Mouse (Mus musculus) MEL (cell line): ENCODE measurements at regions not wholly inside any gene's neighbourhood (a gene's known extent, or its start where the extent isn't known, plus 50 kb on each side); places are given as distances from the start of the nearest gene placed in this dataset.

ENCODE experiments used
- DNase-seq: peaks from one replicate; pipeline ENCODE4 v3.0.0; 2011; ENCODE audit warnings: low read depth, low spot score
- H3K27ac ChIP-seq: 2 replicates; pipeline ENCODE4 v1.5.1; 2012; ENCODE audit warnings: low read depth, mild to moderate bottlenecking, control low read depth, low read length, moderate library complexity; ENCODE audit not compliant: control insufficient read depth
- H3K27me3 ChIP-seq, 2 experiments: fragments of 150-350 bp in 1 of 2; sonication (generic) in 1 of 2; 2 replicates each; pipeline ENCODE4 v1.6.1; 2012; ENCODE audit warnings: low read length in 2 of 2, mild to moderate bottlenecking in 2 of 2, improper control_type of control experiment in 1 of 2, moderate library complexity in 1 of 2; ENCODE audit not compliant: insufficient read depth in 2 of 2, control insufficient read depth in 1 of 2
- H3K36me3 ChIP-seq, 2 experiments: 2 replicates each; pipeline ENCODE4 v1.6.1; 2012 to 2014; ENCODE audit warnings: low read length in 2 of 2, improper control_type of control experiment in 1 of 2, inconsistent platforms in 1 of 2, mild to moderate bottlenecking in 1 of 2; ENCODE audit not compliant: insufficient read depth in 2 of 2, control insufficient read depth in 1 of 2
- H3K4me1 ChIP-seq, 2 experiments: fragments of 150-350 bp in 1 of 2; sonication (generic) in 1 of 2; 2 replicates each; pipeline ENCODE4 v1.6.1; 2012; ENCODE audit warnings: low read length in 2 of 2, improper control_type of control experiment in 1 of 2, mild to moderate bottlenecking in 1 of 2; ENCODE audit not compliant: insufficient read depth in 2 of 2, control insufficient read depth in 1 of 2
- H3K4me3 ChIP-seq, 2 experiments: fragments of 150-350 bp in 1 of 2; sonication (generic) in 1 of 2; 2 replicates each; pipeline ENCODE4 v1.5.1; 2012; ENCODE audit warnings: low read depth in 2 of 2, low read length in 2 of 2, mild to moderate bottlenecking in 2 of 2, moderate library complexity in 2 of 2, control low read depth in 1 of 2, improper control_type of control experiment in 1 of 2; ENCODE audit not compliant: control insufficient read depth in 1 of 2, insufficient read depth in 1 of 2
- H3K79me2 ChIP-seq: 2 replicates; pipeline ENCODE4 v1.6.1; 2012; ENCODE audit warnings: mild to moderate bottlenecking, low read length, moderate library complexity; ENCODE audit not compliant: control insufficient read depth, poor library complexity, insufficient read depth
- H3K9ac ChIP-seq: 2 replicates; pipeline ENCODE4 v1.6.1; 2012; ENCODE audit warnings: low read depth, mild to moderate bottlenecking, control low read depth, low read length, moderate library complexity; ENCODE audit not compliant: control insufficient read depth, poor library complexity, severe bottlenecking
- H3K9me3 ChIP-seq: fragments of 150-350 bp; sonication (generic); replicated peaks from 2 replicates; pipeline ENCODE4 v1.6.1; 2012; ENCODE audit warnings: mild to moderate bottlenecking, low read length, improper control_type of control experiment, moderate library complexity; ENCODE audit not compliant: insufficient read depth
- CHD1 ChIP-seq: IDR thresholded peaks from 2 replicates; pipeline ENCODE4 v1.6.1; 2012; ENCODE audit warnings: low read depth, mild to moderate bottlenecking, inconsistent platforms, low read length, improper control_type of control experiment
- CHD2 ChIP-seq: IDR thresholded peaks from 2 replicates; pipeline ENCODE4 v1.6.1; 2011; ENCODE audit warnings: low read length, improper control_type of control experiment
- CTCF ChIP-seq, 3 experiments: IDR thresholded peaks in 2 of 3; conservative IDR thresholded peaks in 1 of 3; 2 replicates each; pipeline ENCODE4 v1.5.1; 2011 to 2012; ENCODE audit warnings: low read length in 3 of 3, low read depth in 2 of 3, mild to moderate bottlenecking in 2 of 3, improper control_type of control experiment in 1 of 3, inconsistent platforms in 1 of 3, mixed read lengths in 1 of 3, moderate library complexity in 1 of 3; ENCODE audit not compliant: control insufficient read depth in 1 of 3, insufficient read depth in 1 of 3, poor library complexity in 1 of 3, severe bottlenecking in 1 of 3
- ETS1 ChIP-seq: IDR thresholded peaks from 2 replicates; pipeline ENCODE4 v1.6.1; 2012; ENCODE audit warnings: low read depth, mild to moderate bottlenecking, inconsistent platforms, low read length, improper control_type of control experiment, moderate library complexity
- JUND ChIP-seq: IDR thresholded peaks from 2 replicates; pipeline ENCODE4 v1.6.1; 2011; ENCODE audit warnings: low read depth, mild to moderate bottlenecking, improper control_type of control experiment, low read length
- KAT2A ChIP-seq: conservative IDR thresholded peaks from 2 replicates; pipeline ENCODE4 v1.6.1; 2012; ENCODE audit warnings: low read depth, low read length, improper control_type of control experiment, inconsistent platforms
- MAZ ChIP-seq: IDR thresholded peaks from 2 replicates; pipeline ENCODE4 v1.6.1; 2012; ENCODE audit warnings: low read depth, mild to moderate bottlenecking, inconsistent platforms, low read length, improper control_type of control experiment
- MXI1 ChIP-seq: IDR thresholded peaks from 2 replicates; pipeline ENCODE4 v1.6.1; 2011; ENCODE audit warnings: mild to moderate bottlenecking, low read depth, low read length, improper control_type of control experiment
- MYB ChIP-seq: IDR thresholded peaks from 2 replicates; pipeline ENCODE4 v1.6.1; 2011; ENCODE audit warnings: mild to moderate bottlenecking, low read depth, low read length, improper control_type of control experiment
- NELFE ChIP-seq: IDR thresholded peaks from 2 replicates; pipeline ENCODE4 v1.6.1; 2011; ENCODE audit warnings: low read depth, low read length, improper control_type of control experiment
- POLR2A ChIP-seq, 2 experiments: IDR thresholded peaks; 2 replicates each; pipeline ENCODE4 v1.6.1; 2011 to 2012; ENCODE audit warnings: low read length in 2 of 2, mild to moderate bottlenecking in 2 of 2, control low read depth in 1 of 2, improper control_type of control experiment in 1 of 2, low read depth in 1 of 2, moderate library complexity in 1 of 2; ENCODE audit not compliant: control insufficient read depth in 1 of 2, insufficient read depth in 1 of 2, poor library complexity in 1 of 2
- RAD21 ChIP-seq: IDR thresholded peaks from 2 replicates; pipeline ENCODE4 v1.6.1; 2011; ENCODE audit warnings: mild to moderate bottlenecking, low read depth, low read length, improper control_type of control experiment
- RCOR1 ChIP-seq: IDR thresholded peaks from 2 replicates; pipeline ENCODE4 v1.6.1; 2012; ENCODE audit warnings: low read depth, mild to moderate bottlenecking, inconsistent platforms, low read length, improper control_type of control experiment
- SMC3 ChIP-seq: IDR thresholded peaks from 2 replicates; pipeline ENCODE4 v1.6.1; 2011; ENCODE audit warnings: low read depth, low read length, improper control_type of control experiment
- TCF12 ChIP-seq: IDR thresholded peaks from 2 replicates; pipeline ENCODE4 v1.6.1; 2014; ENCODE audit warnings: low read depth, mild to moderate bottlenecking, inconsistent platforms, low read length, improper control_type of control experiment, moderate library complexity
- UBTF ChIP-seq: IDR thresholded peaks from 2 replicates; pipeline ENCODE4 v1.6.1; 2012; ENCODE audit warnings: low read depth, mild to moderate bottlenecking, inconsistent platforms, low read length, improper control_type of control experiment, moderate library complexity, borderline replicate concordance; ENCODE audit not compliant: insufficient read depth
- USF1 ChIP-seq: IDR thresholded peaks from 2 replicates; pipeline ENCODE4 v1.6.1; 2014; ENCODE audit warnings: low read depth, mild to moderate bottlenecking, inconsistent platforms, low read length, improper control_type of control experiment, moderate library complexity
- ZMIZ1 ChIP-seq: IDR thresholded peaks from 2 replicates; pipeline ENCODE4 v1.6.1; 2012; ENCODE audit warnings: low read depth, mild to moderate bottlenecking, inconsistent platforms, low read length, improper control_type of control experiment, moderate library complexity
- ZNF384 ChIP-seq: IDR thresholded peaks from 2 replicates; pipeline ENCODE4 v1.6.1; 2012; ENCODE audit warnings: low read depth, mild to moderate bottlenecking, inconsistent platforms, low read length, improper control_type of control experiment

DNA sequence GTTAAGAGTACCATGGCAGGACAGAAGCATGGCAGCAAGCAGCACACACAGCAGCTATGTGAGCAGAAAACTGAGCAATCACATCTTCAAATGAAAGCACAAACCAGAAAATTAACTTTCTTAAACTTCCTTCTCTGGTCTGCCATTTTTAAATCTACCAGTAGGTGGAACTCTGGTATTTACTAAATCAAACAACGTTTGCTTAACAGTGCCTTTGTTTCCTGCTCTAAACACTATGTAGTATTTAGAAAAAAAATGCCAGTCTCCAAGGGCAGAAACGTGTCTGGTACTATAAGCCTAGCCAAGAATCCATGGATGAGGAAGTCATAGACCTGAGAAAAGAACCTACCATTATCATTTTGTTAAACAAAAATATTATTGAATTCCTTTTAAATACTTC is 249.1 kb downstream of the Prdm13 start:
- TF ChIP-seq CTCF (IDR thresholded peaks at IDR 0.05 in 2 of 3, conservative IDR thresholded peaks at IDR 0.05 in 1 of 3; ENCODE audit: control insufficient read depth in 1 of 3, insufficient read depth in 1 of 3, low read depth in 2 of 3, low read length in 3 of 3, poor library complexity in 1 of 3, severe bottlenecking in 1 of 3) = no peak; a peak in 1 of 6 replicates
- peak; percentile 12 for TF ChIP-seq RAD21
- TF ChIP-seq, all 39 proteins: peak for 1
- Histone ChIP-seq H3K36me3 (no peaks in the 10 kb centered on the region), H3K27me3 (no peaks in the 10 kb centered on the region), H3K27ac (no peak overlapping the region), H3K9ac (no peak overlapping the region), H3K9me3 (no peaks in the 10 kb centered on the region), H3K79me2 (no peaks in the 10 kb centered on the region), H3K4me3 (no peak overlapping the region), H3K4me1 (no peaks in the 10 kb centered on the region)
- no peak for DNase-seq

- no peaks in the 10 kb centered on the region for H3K9me3 ChIP-seq
- no peak overlapping the region for H3K27ac ChIP-seq
- no peak overlapping the region for H3K9ac ChIP-seq
- H3K4me3 ChIP-seq = no peak overlapping the region
- peak; percentile 48 for DNase-seq
- no peaks in the 10 kb centered on the region for H3K4me1 ChIP-seq
- H3K27me3 ChIP-seq = no peaks in the 10 kb centered on the region
- H3K36me3 ChIP-seq = no peaks in the 10 kb centered on the region
- no peaks in the 10 kb centered on the region for H3K79me2 ChIP-seq
- TF ChIP-seq RAD21 (peak; percentile 10; the same call in 1 of the 2 replicates), USF1 (no peak), POLR2A (IDR thresholded peaks at IDR 0.05; ENCODE audit: control insufficient read depth in 1 of 2, insufficient read depth in 1 of 2, low read depth in 1 of 2, low read length in 2 of 2, poor library complexity in 1 of 2) (no peak), SMC3 (peak; percentile 54), MXI1 (no peak), CTCF (IDR thresholded peaks at IDR 0.05 in 2 of 3, conservative IDR thresholded peaks at IDR 0.05 in 1 of 3; ENCODE audit: control insufficient read depth in 1 of 3, insufficient read depth in 1 of 3, low read depth in 2 of 3, low read length in 3 of 3, poor library complexity in 1 of 3, severe bottlenecking in 1 of 3) (peak; percentile 12 to 51 (median 29); a peak in 3 of 6 replicates), ZMIZ1 (no peak), UBTF (no peak), CHD1 (no peak)
Measured at GRCm38 (mm10) chr4:21407850-21408249, 277.9 kb downstream of the Prdm13 start.

- DNase-seq = no peak
- Histone ChIP-seq H3K36me3 (no peaks in the 10 kb centered on the region), H3K27ac (no peak overlapping the region), H3K79me2 (no peaks in the 10 kb centered on the region), H3K9ac (no peak overlapping the region), H3K4me3 (no peak overlapping the region), H3K4me1 (no peaks in the 10 kb centered on the region)
- TF ChIP-seq ZNF384 (no peak), ETS1 (no peak), ZMIZ1 (no peak), MYB (no peak), RCOR1 (no peak), POLR2A (IDR thresholded peaks at IDR 0.05; ENCODE audit: control insufficient read depth in 1 of 2, insufficient read depth in 1 of 2, low read depth in 1 of 2, low read length in 2 of 2, poor library complexity in 1 of 2) (no peak), MXI1 (no peak), JUND (no peak), TCF12 (no peak), NELFE (no peak), CHD2 (no peak), KAT2A (no peak), MAZ (no peak)
- TF ChIP-seq, all 39 proteins: peak for 0
- no peaks in the 10 kb centered on the region for H3K27me3 ChIP-seq
- no peaks in the 10 kb centered on the region for H3K9me3 ChIP-seq
Measured at GRCm38 (mm10) chr4:21369314-21369713, 316.4 kb downstream of the Prdm13 start.
